Mouse (Mus musculus): ENCODE measurements around the gene Camk1d.
"Not testable (repeated sequence)": the region's sequence is repeated elsewhere in the genome, so short reads cannot be mapped to it uniquely, and the experiment has no call there.

The Camk1d gene

GRCm38 (mm10) chr2:5572314-5573006 lies 141.9 kb downstream of the Camk1d start:
- no peak for DNase-seq (ENCODE audit: low read depth, low spot score)

DNA sequence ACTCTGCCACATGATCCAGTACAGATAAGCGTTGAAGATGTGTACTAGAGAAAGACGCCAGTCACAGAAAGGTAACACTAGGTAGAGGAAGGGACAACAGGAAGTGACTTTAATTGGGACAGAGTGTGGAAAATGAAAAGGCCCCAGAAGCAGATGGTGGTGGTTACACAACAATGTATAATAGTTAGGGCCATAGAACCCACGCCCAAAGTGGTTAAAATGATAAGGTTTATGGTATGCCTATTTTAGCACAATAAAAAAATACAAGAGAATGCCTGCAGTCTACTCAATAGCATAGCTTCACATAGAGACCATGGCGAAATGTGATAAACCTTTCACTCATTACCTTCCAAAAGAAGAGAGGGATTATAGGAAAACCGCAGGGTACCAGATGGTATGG lies 147.7 kb downstream of the Camk1d start:
- DNase-seq (ENCODE audit: low read depth, low spot score) = no peak

- no peak for DNase-seq (ENCODE audit: low read depth, low spot score)
Measured at GRCm38 (mm10) chr2:5563685-5564084, 150.6 kb downstream of the Camk1d start.

DNA sequence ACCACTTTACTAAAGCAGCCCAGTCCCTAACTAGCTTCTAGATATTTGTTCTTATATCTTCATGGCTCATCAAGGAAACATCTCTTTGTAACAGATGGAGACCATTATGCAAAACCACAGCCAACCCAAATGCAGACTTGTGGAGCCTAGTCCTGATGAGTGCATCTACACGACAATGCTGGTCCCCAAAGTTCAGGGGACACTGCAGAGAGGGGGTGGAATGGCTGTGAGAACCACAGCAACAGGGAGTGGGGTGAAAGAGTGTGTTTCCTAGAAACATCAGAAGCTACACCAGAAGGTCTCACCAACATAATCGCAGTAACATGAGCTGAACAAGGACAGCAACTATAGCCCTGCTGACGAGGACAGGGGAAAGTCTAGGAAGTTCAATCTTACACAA lies 152.9 kb downstream of the Camk1d start:
- DNase-seq (ENCODE audit: low read depth, low spot score) = no peak

DNA sequence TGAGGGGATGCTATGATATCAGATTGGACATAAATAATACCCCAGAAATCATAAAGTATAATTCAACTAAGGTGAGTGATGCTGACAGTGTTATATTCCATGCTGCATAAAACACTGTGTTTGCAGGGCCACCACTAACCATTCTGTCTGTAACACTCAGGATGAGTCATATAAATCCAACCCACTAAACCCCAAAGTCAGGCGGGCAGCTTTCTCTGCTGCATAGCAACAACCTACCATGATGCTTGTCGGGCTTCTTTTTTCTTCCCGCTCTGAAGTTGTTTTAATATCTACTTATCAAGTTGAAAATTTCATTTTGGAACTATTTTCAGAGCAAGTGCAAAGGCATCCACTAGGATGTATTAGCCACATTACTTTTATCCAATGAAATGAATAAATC lies 161.1 kb downstream of the Camk1d start:
- no peak for DNase-seq (ENCODE audit: low read depth, low spot score)

- DNase-seq (ENCODE audit: low read depth, low spot score) = no peak
Measured at GRCm38 (mm10) chr2:5551758-5552255, 162.5 kb downstream of the Camk1d start.

GRCm38 (mm10) chr2:5549334-5549733 lies 165.0 kb downstream of the Camk1d start:
- no peak for DNase-seq (ENCODE audit: low read depth, low spot score)

GRCm38 (mm10) chr2:5548872-5549271 lies 165.4 kb downstream of the Camk1d start:
- no peak for DNase-seq (ENCODE audit: low read depth, low spot score)

- no peak for DNase-seq (ENCODE audit: low read depth, low spot score)
Measured at GRCm38 (mm10) chr2:5540870-5541269, 173.4 kb downstream of the Camk1d start.

GRCm38 (mm10) chr2:5539894-5540293 lies 174.4 kb downstream of the Camk1d start:
- DNase-seq (ENCODE audit: low read depth, low spot score) = not testable (repeated sequence)

GRCm38 (mm10) chr2:5533868-5534267 lies 180.4 kb downstream of the Camk1d start:
- no peak for DNase-seq (ENCODE audit: low read depth, low spot score)

- DNase-seq (ENCODE audit: low read depth, low spot score) = no peak
Measured at GRCm38 (mm10) chr2:5529992-5530391, 184.3 kb downstream of the Camk1d start.

GRCm38 (mm10) chr2:5519221-5519669 lies 195.1 kb downstream of the Camk1d start:
- no peak for DNase-seq (ENCODE audit: low read depth, low spot score)

GRCm38 (mm10) chr2:5515106-5515505 lies 199.2 kb downstream of the Camk1d start:
- no peak for DNase-seq (ENCODE audit: low read depth, low spot score)

DNA sequence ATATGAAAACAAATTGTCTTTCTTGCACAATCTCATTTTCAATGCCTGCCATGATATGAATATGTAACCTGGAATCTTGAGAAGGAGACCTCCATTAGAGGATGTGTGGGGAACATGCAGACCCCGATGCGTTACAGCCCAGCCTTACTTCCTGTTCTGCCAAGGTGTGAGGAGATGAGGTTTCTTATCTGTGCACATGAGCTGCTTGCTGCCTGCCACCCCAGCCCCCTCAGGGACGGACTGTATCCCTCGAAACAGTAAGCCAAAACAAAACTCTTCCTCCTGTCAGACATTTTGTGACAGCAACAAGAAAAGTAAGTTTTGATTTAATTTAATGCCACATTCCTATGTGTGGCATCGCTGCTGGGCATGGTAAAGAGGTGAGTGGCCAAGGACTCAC lies 200.2 kb downstream of the Camk1d start:
- DNase-seq (ENCODE audit: low read depth, low spot score) = no peak

- no peak for DNase-seq (ENCODE audit: low read depth, low spot score)
Measured at GRCm38 (mm10) chr2:5513621-5514020, 200.7 kb downstream of the Camk1d start.

DNA sequence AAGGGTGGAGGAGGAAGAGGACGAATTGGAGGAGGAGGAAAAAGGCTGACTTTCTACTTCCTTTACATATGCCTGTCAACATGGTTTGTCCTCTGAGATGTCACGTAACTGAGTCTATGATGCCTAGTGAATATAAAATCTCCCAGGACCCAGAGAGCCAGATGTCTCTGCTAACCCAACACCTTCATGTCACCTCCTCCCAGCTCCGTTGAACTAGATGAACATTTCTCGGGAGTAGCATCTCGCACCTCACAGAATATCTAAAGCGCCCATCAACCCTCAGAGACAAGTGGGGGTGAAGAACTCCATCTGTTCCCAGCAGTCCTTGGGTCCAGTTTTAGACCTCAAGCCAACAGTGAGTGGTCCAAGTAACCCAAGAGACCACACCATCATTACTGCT lies 204.3 kb downstream of the Camk1d start:
- DNase-seq (ENCODE audit: low read depth, low spot score) = no peak

- DNase-seq (ENCODE audit: low read depth, low spot score) = no peak
Measured at GRCm38 (mm10) chr2:5499620-5500019, 214.7 kb downstream of the Camk1d start.

GRCm38 (mm10) chr2:5489916-5490315 lies 224.4 kb downstream of the Camk1d start:
- no peak for DNase-seq (ENCODE audit: low read depth, low spot score)

GRCm38 (mm10) chr2:5487344-5487743 lies 227.0 kb downstream of the Camk1d start:
- DNase-seq (ENCODE audit: low read depth, low spot score) = no peak

DNA sequence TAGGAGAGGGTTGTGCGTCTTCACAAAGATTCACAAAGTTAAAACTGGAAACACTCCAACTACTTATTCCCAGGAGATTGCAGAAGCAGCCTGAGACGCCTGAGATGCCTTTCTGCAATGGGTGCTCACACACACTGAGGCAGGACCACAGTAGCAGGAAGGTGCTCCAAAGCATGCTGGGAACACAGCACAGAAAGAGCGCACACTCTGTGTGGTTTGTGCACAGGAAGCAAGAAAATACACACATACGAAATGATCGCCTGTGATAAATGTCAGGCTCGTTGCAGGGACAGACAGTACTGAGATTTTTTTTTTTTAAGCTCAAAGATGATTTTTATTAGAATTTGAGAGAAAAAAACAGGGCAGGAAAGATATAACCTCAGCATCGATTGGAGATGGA lies 227.7 kb downstream of the Camk1d start:
- DNase-seq (ENCODE audit: low read depth, low spot score) = no peak

DNA sequence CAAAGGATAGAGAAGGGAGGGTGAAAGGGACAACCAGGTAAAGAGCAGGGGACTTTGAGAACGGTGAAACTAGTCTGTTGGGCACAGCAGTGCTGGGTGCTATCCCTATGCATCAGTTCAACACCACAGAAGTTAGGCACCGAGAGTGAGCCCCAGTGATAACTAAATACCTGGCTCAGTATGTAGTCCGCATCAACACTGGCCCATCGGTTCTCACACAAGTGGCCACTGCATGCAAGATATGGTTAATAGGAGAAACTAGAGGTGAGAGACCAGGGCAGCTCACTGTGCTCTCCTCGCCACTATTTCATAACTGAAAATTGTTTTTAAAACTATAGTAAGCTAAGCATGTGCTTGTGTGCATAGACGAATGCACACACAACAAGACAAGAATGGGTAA lies 228.5 kb downstream of the Camk1d start:
- no peak for DNase-seq (ENCODE audit: low read depth, low spot score)

- DNase-seq (ENCODE audit: low read depth, low spot score) = no peak
Measured at GRCm38 (mm10) chr2:5479886-5480285, 234.4 kb downstream of the Camk1d start.

GRCm38 (mm10) chr2:5478709-5479108 lies 235.6 kb downstream of the Camk1d start:
- no peak for DNase-seq (ENCODE audit: low read depth, low spot score)

Data from c-Kit-negative CD71-positive TER-119-positive erythroid progenitor cells, embryonic 14.5 days (primary cell).